Mouse (Mus musculus) neural tube, embryonic 15.5 days (tissue): ENCODE measurements around the gene Btk. TPM values are rescaled to one million over a fixed set of nuclear protein-coding genes. Genes with fewer than 3 reads are reported as not detected.

Experiments
- ATAC-seq: fragments of 200-750 bp; cut with Nextera tagmentation; 2 replicates; pipeline ENCODE4 v1.8.0; 2017; ENCODE audit warnings: mild to moderate bottlenecking, moderate TSS enrichment, moderate library complexity; ENCODE audit not compliant: low FRiP score
- H3K27ac ChIP-seq: fragments of 300-500 bp; sonication (generic); replicated peaks from 2 replicates; pipeline ENCODE4 v1.5.1; 2015; ENCODE audit warnings: mild to moderate bottlenecking, inconsistent platforms
- H3K27me3 ChIP-seq: fragments of 300-500 bp; sonication (generic); replicated peaks from 2 replicates; pipeline ENCODE4 v1.6.1; 2015; ENCODE audit warnings: inconsistent platforms
- H3K36me3 ChIP-seq: fragments of 300-500 bp; sonication (generic); 2 replicates; pipeline ENCODE4 v1.6.1; 2015; ENCODE audit warnings: inconsistent platforms
- H3K4me1 ChIP-seq: fragments of 300-500 bp; sonication (generic); 2 replicates; pipeline ENCODE4 v1.6.1; 2015; ENCODE audit warnings: inconsistent platforms
- H3K4me2 ChIP-seq: fragments of 300-500 bp; sonication (generic); 2 replicates; pipeline ENCODE4 v1.6.1; 2015; ENCODE audit warnings: inconsistent platforms, mild to moderate bottlenecking, moderate library complexity
- H3K4me3 ChIP-seq: fragments of 300-500 bp; sonication (generic); replicated peaks from 2 replicates; pipeline ENCODE4 v1.5.1; 2015; ENCODE audit warnings: mild to moderate bottlenecking, inconsistent platforms
- H3K9ac ChIP-seq: fragments of 300-500 bp; sonication (generic); replicated peaks from 2 replicates; pipeline ENCODE4 v1.6.1; 2015; ENCODE audit warnings: mild to moderate bottlenecking, inconsistent platforms
- H3K9me3 ChIP-seq: fragments of 300-500 bp; sonication (generic); replicated peaks from 2 replicates; pipeline ENCODE4 v1.6.1; 2016; ENCODE audit warnings: inconsistent platforms
- WGBS: fragments of 180-500 bp; shearing (Covaris S2); methylation state at CpG from one replicate; pipeline ENCODE4 v1.1.7; 2015; ENCODE audit warnings: mixed read lengths; 5-methylcytosine and 5-hydroxymethylcytosine counted together
- polyA plus RNA-seq: library from polyadenylated mRNA; unstranded; fragments of >200 nt; fragmentation: Nextera tagmentation; extraction: Ambion mirVana; gene quantifications from 2 replicates; pipeline ENCODE4 v1.2.1, GENCODE M21; 2015

Gene Btk
- polyA plus RNA-seq, 1 experiment from 2014 or later = 0.75 TPM

- Histone ChIP-seq H3K9ac (no peak overlapping the region), H3K4me1 (no peaks in the 10 kb centered on the region), H3K9me3 (no peaks in the 10 kb centered on the region), H3K4me2 (no peak overlapping the region), H3K27ac (no peak overlapping the region), H3K36me3 (no peaks in the 10 kb centered on the region), H3K27me3 (no peaks in the 10 kb centered on the region), H3K4me3 (no peak overlapping the region)
- ATAC-seq = no peak
- 91% methylated on average over 2 of the region's 2 CpGs for WGBS
Measured at GRCm38 (mm10) chrX:134533346-134533745, 50.0 kb downstream of the Btk start.

- Histone ChIP-seq H3K4me3 (no peak overlapping the region), H3K9me3 (no peaks in the 10 kb centered on the region), H3K36me3 (no peaks in the 10 kb centered on the region), H3K4me1 (no peaks in the 10 kb centered on the region), H3K27me3 (no peaks in the 10 kb centered on the region), H3K4me2 (no peak overlapping the region), H3K27ac (no peak overlapping the region), H3K9ac (no peak overlapping the region)
- WGBS = 81% methylated on average over 4 of the region's 4 CpGs
- no peak for ATAC-seq
Measured at GRCm38 (mm10) chrX:134525260-134525659, 58.1 kb downstream of the Btk start.

GRCm38 (mm10) chrX:134523772-134524171 lies 59.6 kb downstream of the Btk start:
- Histone ChIP-seq H3K9ac (no peak overlapping the region), H3K4me1 (no peaks in the 10 kb centered on the region), H3K9me3 (no peaks in the 10 kb centered on the region), H3K27ac (no peak overlapping the region), H3K27me3 (no peaks in the 10 kb centered on the region), H3K36me3 (no peaks in the 10 kb centered on the region), H3K4me3 (no peak overlapping the region), H3K4me2 (no peak overlapping the region)
- ATAC-seq = no peak
- 75% methylated on average over 4 of the region's 4 CpGs for WGBS

- no peak for ATAC-seq
- Histone ChIP-seq H3K27me3 (no peaks in the 10 kb centered on the region), H3K4me2 (no peak overlapping the region), H3K4me3 (no peak overlapping the region), H3K27ac (no peak overlapping the region), H3K9ac (no peak overlapping the region), H3K4me1 (no peaks in the 10 kb centered on the region), H3K36me3 (no peaks in the 10 kb centered on the region), H3K9me3 (no peaks in the 10 kb centered on the region)
- 45% methylated on average over 2 of the region's 2 CpGs for WGBS
Measured at GRCm38 (mm10) chrX:134509473-134509872, 73.9 kb downstream of the Btk start.

GRCm38 (mm10) chrX:134507977-134508376 lies 75.4 kb downstream of the Btk start:
- H3K4me3 ChIP-seq = no peak overlapping the region
- no peak overlapping the region for H3K4me2 ChIP-seq
- no peaks in the 10 kb centered on the region for H3K4me1 ChIP-seq
- H3K36me3 ChIP-seq = no peaks in the 10 kb centered on the region
- no peak overlapping the region for H3K9ac ChIP-seq
- 80% methylated on average over 6 of the region's 6 CpGs for WGBS
- H3K9me3 ChIP-seq = no peaks in the 10 kb centered on the region
- no peak for ATAC-seq
- no peak overlapping the region for H3K27ac ChIP-seq
- no peaks in the 10 kb centered on the region for H3K27me3 ChIP-seq

GRCm38 (mm10) chrX:134500651-134501050 lies 82.7 kb downstream of the Btk start:
- no peaks in the 10 kb centered on the region for H3K36me3 ChIP-seq
- no peak overlapping the region for H3K4me3 ChIP-seq
- no peak overlapping the region for H3K27ac ChIP-seq
- H3K27me3 ChIP-seq = 0 out of 2 replicates have a peak, but pooled peaks cover 3% of the 10 kb centered on the region
- no peak overlapping the region for H3K4me2 ChIP-seq
- no peaks in the 10 kb centered on the region for H3K4me1 ChIP-seq
- H3K9ac ChIP-seq = no peak overlapping the region
- H3K9me3 ChIP-seq = no peaks in the 10 kb centered on the region
- WGBS = 90% methylated on average over 8 of the region's 8 CpGs
- no peak for ATAC-seq

Other genes with a start within 250 kb of the Btk start
- gene Drp2, start 179.0 kb downstream of the Btk start, polyA plus RNA-seq = 16.5 and 18.7 TPM in 2 replicates
- gene Taf7l, start 107.1 kb downstream of the Btk start, polyA plus RNA-seq = 0.15 and 0.28 TPM in 2 replicates
- gene Timm8a1, start 41.7 kb downstream of the Btk start, polyA plus RNA-seq = 51.9 and 62.5 TPM in 2 replicates
- gene Rpl36a, start 2.1 kb upstream of the Btk start, polyA plus RNA-seq = 184 and 216 TPM in 2 replicates
- 4.1 and 7.2 TPM in 2 replicates for gene Gla, start 17.6 kb upstream of the Btk start, polyA plus RNA-seq
- 134 and 144 TPM in 2 replicates for gene Hnrnph2, start 17.6 kb upstream of the Btk start, polyA plus RNA-seq
- 4.7 and 5.4 TPM in 2 replicates for gene Armcx4, start 102.9 kb upstream of the Btk start, polyA plus RNA-seq
- gene Armcx1, start 134.4 kb upstream of the Btk start, polyA plus RNA-seq = 108 and 119 TPM in 2 replicates
- 45.2 and 49.7 TPM in 2 replicates for gene Armcx6, start 167.8 kb upstream of the Btk start, polyA plus RNA-seq
- gene Armcx3, start 173.0 kb upstream of the Btk start, polyA plus RNA-seq = 99.9 and 101 TPM in 2 replicates
- 78.0 and 78.6 TPM in 2 replicates for gene Armcx2, start 225.7 kb upstream of the Btk start, polyA plus RNA-seq